In genomic region chr15:96592976-96593375, GRCm38 (mm10) we compare ENCODE assay signal across 12 mouse cellular contexts. TPM values are rescaled to one million over a fixed set of nuclear protein-coding genes. Genes with fewer than 3 reads are reported as not detected.
A peak's percentile ranks its signal among the peaks of the same experiment; 100 is the strongest.
DNase-seq lines count a peak whose midpoint lies in the region; ATAC-seq and TF ChIP-seq lines count a peak whose summit lies in the region.
"Had no signal": no experiment of that assay in that cellular context is flagged by ENCODE, and none has a peak within 500 bp of the region (broad histone marks: within the 10 kb centered on the region; RNA-seq: fewer than 3 reads in every experiment).

No protein-coding gene starts in this region.

- H3K4me2 ChIP-seq in embryonic facial prominence, embryonic 12.5 days (replicated peaks), result no peak overlapping the region
- no peak overlapping the region for H3K4me2 ChIP-seq in kidney, postnatal 0 days (ENCODE audit: low read length)

- no peaks in the 10 kb centered on the region for H3K9me3 ChIP-seq in embryonic facial prominence, embryonic 12.5 days
- no peaks in the 10 kb centered on the region for H3K9me3 ChIP-seq in embryonic facial prominence, embryonic 10.5 days
- no peaks in the 10 kb centered on the region for H3K9me3 ChIP-seq in kidney, postnatal 0 days (replicated peaks; ENCODE audit: low read length)

- no peak overlapping the region for H3K4me3 ChIP-seq in embryonic facial prominence, embryonic 12.5 days
- H3K4me3 ChIP-seq in embryonic facial prominence, embryonic 10.5 days, result no peak overlapping the region
- no peak overlapping the region for H3K4me3 ChIP-seq in kidney, postnatal 0 days (replicated peaks; ENCODE audit: low read depth, low read length)
- no peak overlapping the region for H3K4me3 ChIP-seq in macrophage (ENCODE audit: inconsistent target)
- H3K4me3 ChIP-seq: myocyte had no signal

- peak overlapping the region; percentile 77 for H3K27ac ChIP-seq in embryonic facial prominence, embryonic 12.5 days
- H3K27ac ChIP-seq in embryonic facial prominence, embryonic 10.5 days (replicated peaks), result no peak overlapping the region
- no peak overlapping the region for H3K27ac ChIP-seq in kidney, postnatal 0 days
- peak overlapping the region; percentile 51 for H3K27ac ChIP-seq in macrophage

- no peak for ATAC-seq in embryonic facial prominence, embryonic 12.5 days (ENCODE audit: insufficient number of reproducible peaks, insufficient read depth, low FRiP score, low TSS enrichment)
- ATAC-seq in kidney, postnatal 0 days (replicated peaks; ENCODE audit: low FRiP score, low read depth), result 0 out of 2 replicates have a peak, but pooled peaks have one; percentile 33

- no peak for TF ChIP-seq CTCF in kidney, postnatal 0 days (IDR thresholded peaks at IDR 0.05; ENCODE audit: low read depth)

- H3K27me3 ChIP-seq in embryonic facial prominence, embryonic 12.5 days, result no peaks in the 10 kb centered on the region
- H3K27me3 ChIP-seq in embryonic facial prominence, embryonic 10.5 days (replicated peaks; ENCODE audit: low read depth, poor library complexity, severe bottlenecking), result no peaks in the 10 kb centered on the region
- H3K27me3 ChIP-seq in kidney, postnatal 0 days (ENCODE audit: insufficient read depth, low read length), result no peaks in the 10 kb centered on the region

- H3K79me2 ChIP-seq in macrophage (ENCODE audit: inconsistent target), result peaks cover 34% of the 10 kb centered on the region

- peaks cover 19% of the 10 kb centered on the region for H3K4me1 ChIP-seq in embryonic facial prominence, embryonic 12.5 days
- peaks cover 16% of the 10 kb centered on the region for H3K4me1 ChIP-seq in embryonic facial prominence, embryonic 10.5 days
- H3K4me1 ChIP-seq in kidney, postnatal 0 days (replicated peaks; ENCODE audit: insufficient read depth, low read length), result 0 out of 2 replicates have a peak, but pooled peaks cover 3% of the 10 kb centered on the region

- H3K36me3 ChIP-seq in embryonic facial prominence, embryonic 12.5 days, result peaks cover 36% of the 10 kb centered on the region
- peaks cover 97% of the 10 kb centered on the region for H3K36me3 ChIP-seq in embryonic facial prominence, embryonic 10.5 days (replicated peaks)
- no peaks in the 10 kb centered on the region for H3K36me3 ChIP-seq in kidney, postnatal 0 days (ENCODE audit: insufficient read depth, low read length)
- H3K36me3 ChIP-seq in macrophage (ENCODE audit: inconsistent target), result peaks cover 7% of the 10 kb centered on the region; the same call in 1 of the 2 replicates

- DNase-seq in embryonic facial prominence, embryonic 10.5 days (ENCODE audit: low spot score), result no peak
- DNase-seq in kidney, postnatal 0 days (ENCODE audit: low spot score), result peak; percentile 22
- no peak for DNase-seq in kidney, postnatal 14 days
- DNase-seq in CD4-positive, CD25-positive, alpha-beta regulatory T cell, adult 2 months (ENCODE audit: low read depth, low spot score), result peak; percentile 19
- DNase-seq in left cerebral cortex, adult 8-10 months (ENCODE audit: low spot score in 2 of 2), result no peak
- no peak for DNase-seq in embryo, embryonic 11 days
- DNase-seq: cerebellum, adult 11 months; heart, postnatal 36 days had no signal

- WGBS in embryonic facial prominence, embryonic 12.5 days, result 73% methylated on average over 13 of the region's 13 CpGs
- 81% methylated on average over 13 of the region's 13 CpGs for WGBS in embryonic facial prominence, embryonic 10.5 days
- 45% methylated on average over 13 of the region's 13 CpGs for whole genome bisulfite sequencing in kidney, postnatal 0 days
- WGBS in macrophage (ENCODE audit: missing documents), result 18% methylated on average over 13 of the region's 13 CpGs

- no peak overlapping the region for H3K9ac ChIP-seq in embryonic facial prominence, embryonic 12.5 days
- no peak overlapping the region for H3K9ac ChIP-seq in kidney, postnatal 0 days (ENCODE audit: low read depth, low read length)

RNA-seq across cellular contexts. Expression of gene Slc38a1, which starts 49.7 kb away (rescaled TPM):
- polyA plus RNA-seq in embryonic facial prominence, embryonic 12.5 days (2016; fragmentation: Nextera tagmentation; extraction: Ambion mirVana), result 89.6 and 93.6 TPM in 2 replicates
- polyA plus RNA-seq in embryonic facial prominence, embryonic 10.5 days (2016; fragmentation: Nextera tagmentation; extraction: Ambion mirVana), result 120 and 124 TPM in 2 replicates
- 44.3 and 56.2 TPM in 2 replicates for polyA plus RNA-seq in kidney, postnatal 0 days (2015; fragmentation: Nextera tagmentation; extraction: Ambion mirVana)
- total RNA-seq in macrophage (2018; cell fraction: chromatin; rRNA removed), result 1,000 to 10,000 TPM in 1 of 26 experiments, 100 to 1,000 TPM in 14, 10 to 100 TPM in 11; 65.8 to 1,056 (median 152) TPM
- 100 to 1,000 TPM in 2 of 26 experiments, 10 to 100 TPM in 24; 32.3 to 169 (median 53.6) TPM for total RNA-seq in macrophage (2018; cell fraction: cytosol; rRNA removed)
- 100 to 1,000 TPM in 18 of 26 experiments, 10 to 100 TPM in 8; 75.5 to 593 (median 137) TPM for total RNA-seq in macrophage (2018; cell fraction: nucleus; rRNA removed)
- 34.2 to 43.0 TPM (median 36.4 TPM) in 3 replicates for polyA plus RNA-seq in macrophage (2018)
- total RNA-seq in left cerebral cortex, adult 8-10 months (2022), result 100 to 1,000 TPM; 104 to 111 (median 110) TPM
- total RNA-seq: MEL had no signal

Comparison
In these comparisons a context has a peak if more than half of its experiments do, and no peak if none do; other contexts are left out.
1. H3K27ac ChIP-seq: peak in embryonic facial prominence, embryonic 12.5 days (single experiment) and macrophage (single experiment); none in embryonic facial prominence, embryonic 10.5 days (single experiment) and kidney, postnatal 0 days (single experiment).
2. DNase-seq: peak in kidney, postnatal 0 days (single experiment) and CD4-positive, CD25-positive, alpha-beta regulatory T cell, adult 2 months (single experiment); none in embryonic facial prominence, embryonic 10.5 days (single experiment), kidney, postnatal 14 days (single experiment), left cerebral cortex, adult 8-10 months (0 of 2) and embryo, embryonic 11 days (single experiment).